Mouse (Mus musculus) CD4-positive, CD25-positive, alpha-beta regulatory T cell, adult 4 months (primary cell): ENCODE measurements around the gene Arpin. TPM values are rescaled to one million over a fixed set of nuclear protein-coding genes. Genes with fewer than 3 reads are reported as not detected.

Source experiments
- ATAC-seq: one replicate; pipeline ENCODE4 v1.8.0; 2017
- polyA plus RNA-seq, 2 experiments: library from polyadenylated mRNA; unstranded; fragments of 100-300 nt; shearing (Covaris generic); gene quantifications; one replicate each; pipeline ENCODE4 v1.2.1; 2017

Gene Arpin
- polyA plus RNA-seq, result not detected

GRCm38 (mm10) chr7:79934862-79935510 is at the start of gene Arpin:
Gene Arpin (minus strand): TSS chr7:79935359.
- ATAC-seq, result no peak

GRCm38 (mm10) chr7:79975316-79975715 is 40.2 kb upstream of the Arpin start:
- no peak for ATAC-seq

GRCm38 (mm10) chr7:79972195-79972594 is 37.0 kb upstream of the Arpin start:
- ATAC-seq, result no peak

- ATAC-seq, result no peak
These were observed 35.2 kb upstream of the Arpin start for GRCm38 (mm10) chr7:79970336-79970735.

- ATAC-seq, result no peak
These were observed 33.2 kb upstream of the Arpin start for GRCm38 (mm10) chr7:79968326-79968725.

GRCm38 (mm10) chr7:79961600-79961999 is 26.4 kb upstream of the Arpin start:
- no peak for ATAC-seq

- no peak for ATAC-seq
These were observed 21.0 kb upstream of the Arpin start for GRCm38 (mm10) chr7:79956131-79956530.

GRCm38 (mm10) chr7:79954890-79955289 is 19.7 kb upstream of the Arpin start:
- ATAC-seq, result no peak

- ATAC-seq, result no peak
These were observed 15.9 kb upstream of the Arpin start for GRCm38 (mm10) chr7:79951038-79951437.

GRCm38 (mm10) chr7:79950236-79950635 is 15.1 kb upstream of the Arpin start:
- no peak for ATAC-seq

GRCm38 (mm10) chr7:79935511-79936205 is 499 bp upstream of the Arpin start:
- no peak for ATAC-seq

- no peak for ATAC-seq
These were observed 698 bp downstream of the Arpin start for GRCm38 (mm10) chr7:79934461-79934860.

GRCm38 (mm10) chr7:79928516-79929052 is 6.6 kb downstream of the Arpin start:
- no peak for ATAC-seq

- ATAC-seq, result peak; percentile 99
These were observed 14.7 kb downstream of the Arpin start, which contains the start of gene Ap3s2 for GRCm38 (mm10) chr7:79920344-79920983. Gene Ap3s2 (minus strand): TSS chr7:79920649.

GRCm38 (mm10) chr7:79914556-79914955 is 20.6 kb downstream of the Arpin start:
- no peak for ATAC-seq

GRCm38 (mm10) chr7:79907356-79907755 is 27.8 kb downstream of the Arpin start:
- ATAC-seq, result no peak

- ATAC-seq, result no peak
These were observed 28.2 kb downstream of the Arpin start for GRCm38 (mm10) chr7:79906914-79907313.

- ATAC-seq, result no peak
These were observed 30.0 kb downstream of the Arpin start for GRCm38 (mm10) chr7:79905193-79905592.

- no peak for ATAC-seq
These were observed 31.9 kb downstream of the Arpin start for GRCm38 (mm10) chr7:79903160-79903792.

- no peak for ATAC-seq
These were observed 34.4 kb downstream of the Arpin start for GRCm38 (mm10) chr7:79900753-79901152.

GRCm38 (mm10) chr7:79895225-79895624 is 39.9 kb downstream of the Arpin start:
- no peak for ATAC-seq

- no peak for ATAC-seq
These were observed 40.4 kb downstream of the Arpin start for GRCm38 (mm10) chr7:79894790-79895189.
